Mouse (Mus musculus): Measurements from ENCODE around the gene Olfr1325. TPM values are rescaled to one million over a fixed set of nuclear protein-coding genes. Genes with fewer than 3 reads are reported as not detected.
"Not testable (repeated sequence)": the region's sequence is repeated elsewhere in the genome, so short reads cannot be mapped to it uniquely, and the experiment has no call there.

Olfr1325 gene
- not detected for total RNA-seq (2021)

DNA sequence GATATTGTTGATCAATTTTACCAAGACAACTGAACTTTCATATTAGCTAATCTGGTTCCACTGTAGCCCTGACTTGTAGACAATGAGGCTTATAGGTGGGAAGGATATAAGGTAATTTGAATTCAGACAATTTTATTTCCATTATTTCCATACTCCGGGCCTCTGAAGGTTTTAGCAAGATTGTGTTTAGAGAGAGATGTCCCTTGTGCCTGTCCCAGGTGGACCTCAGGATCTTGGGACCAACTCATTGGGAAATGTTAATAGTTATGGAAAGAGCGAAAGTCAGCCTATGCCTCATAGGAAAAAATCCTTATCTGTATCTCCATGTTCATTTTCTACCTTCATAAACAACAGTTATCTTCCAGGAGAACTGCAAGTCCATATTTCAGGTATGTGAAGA lies at the start of gene Olfr1325:
TSS of gene Olfr1325 (plus strand) at position 301 of the 400 bp plus-strand sequence.
- intact Hi-C loops (cut with DNase I), result no loop called here
- no peak for DNase-seq (ENCODE audit: low spot score)

DNA sequence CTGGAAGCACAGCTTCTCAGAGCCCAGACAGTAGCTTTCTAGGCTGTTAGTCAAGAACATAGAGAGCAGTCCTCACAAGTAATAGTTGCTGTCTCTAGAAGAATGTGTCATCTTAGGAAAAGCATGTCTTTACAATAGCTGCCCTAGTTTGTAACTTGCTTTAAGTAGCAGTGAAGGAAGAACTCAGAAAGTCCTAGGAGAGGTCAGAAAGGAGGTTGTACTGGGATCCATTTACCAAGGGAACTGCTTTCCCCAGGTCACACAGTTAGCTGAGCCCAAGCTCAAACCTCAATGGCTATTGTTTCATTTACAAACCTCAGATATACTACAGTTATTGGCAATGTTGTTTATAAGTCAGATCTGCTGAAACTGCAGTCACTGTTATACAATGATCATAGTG lies 17.7 kb upstream of the Olfr1325 start, which contains the start of gene Olfr1326-ps1:
TSS of gene Olfr1326-ps1 (minus strand) at position 101 of the 400 bp plus-strand sequence.
- no peak for DNase-seq (ENCODE audit: low spot score)
- intact Hi-C loops (cut with DNase I), result no loop called here

DNA sequence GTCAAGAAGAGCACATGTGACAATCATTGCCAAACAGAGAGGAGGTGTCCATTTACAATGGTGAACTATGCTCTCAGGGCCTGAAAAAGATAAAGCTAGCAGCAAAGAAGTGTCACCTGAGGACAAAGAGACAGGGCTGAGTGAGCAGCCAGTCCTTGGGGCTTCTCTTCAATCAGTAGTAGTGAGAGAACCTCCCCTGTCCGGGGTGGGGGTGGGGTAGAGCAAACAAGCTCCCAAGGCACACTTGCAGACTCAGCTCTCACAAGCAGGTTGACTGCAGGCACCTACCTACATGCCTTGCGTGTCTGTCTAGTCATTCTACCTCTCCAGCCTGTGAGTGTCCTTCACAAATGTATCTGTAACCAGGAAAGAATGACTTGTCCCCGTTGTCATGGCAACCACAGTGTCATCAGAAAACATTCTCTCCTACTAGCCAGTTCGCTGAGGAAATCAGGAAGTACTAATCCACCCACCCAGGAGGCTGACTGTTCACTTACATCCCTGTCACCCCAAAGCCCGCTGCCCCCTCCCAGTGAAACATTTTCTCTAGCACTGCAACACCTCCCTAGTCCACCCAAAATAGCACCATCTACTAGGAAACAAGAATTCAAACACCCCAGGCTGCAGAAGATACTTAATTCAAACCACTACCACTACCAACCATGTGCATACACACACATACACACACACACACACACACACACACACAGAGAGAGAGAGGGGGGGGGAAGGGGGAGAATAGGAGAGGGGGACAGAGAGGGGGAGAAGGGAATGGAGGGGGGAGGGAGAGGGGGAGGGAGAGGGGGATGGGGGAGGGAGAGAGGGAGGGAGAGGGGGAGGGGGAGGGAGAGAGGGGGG lies 53.2 kb downstream of the Olfr1325 start, which contains the start of gene Gm5640:
TSS of gene Gm5640 (minus strand) at position 170 of the 858 bp plus-strand sequence.
- intact Hi-C loops (cut with DNase I); DNase-seq (ENCODE audit: low spot score): not testable (repeated sequence)

DNA sequence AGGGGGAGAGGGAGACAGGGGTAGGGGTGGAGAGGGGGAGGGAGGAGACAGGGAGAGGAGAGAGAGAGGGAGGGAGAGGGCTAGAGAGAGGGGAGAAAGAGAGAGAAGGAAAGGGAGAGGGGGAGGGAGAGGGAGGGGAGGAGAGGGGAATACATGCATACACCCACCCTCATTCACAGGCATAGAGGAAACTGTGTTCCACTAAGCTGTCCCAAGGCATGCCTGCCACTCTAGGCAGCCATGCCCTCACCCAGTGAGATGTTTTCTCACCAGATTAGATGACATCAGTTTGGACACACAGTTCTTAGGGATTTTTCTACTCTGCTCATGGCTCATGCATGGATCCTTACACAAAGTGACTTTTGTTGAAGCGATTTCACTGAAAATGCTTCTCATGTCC lies 53.9 kb downstream of the Olfr1325 start:
- intact Hi-C loops (cut with DNase I); DNase-seq (ENCODE audit: low spot score): not testable (repeated sequence)

Other genes starting within 250 kb of the Olfr1325 start
- gene Lage3, start 239.1 kb upstream of the Olfr1325 start, total RNA-seq (2021), result 10 to 100 TPM; 30.6 to 36.7 TPM
- gene Ubl4a, start 219.5 kb upstream of the Olfr1325 start, total RNA-seq (2021), result 10 to 100 TPM; 65.9 to 69.6 TPM
- 1 to 10 TPM; 4.3 to 5.4 TPM for gene Slc10a3, start 219.3 kb upstream of the Olfr1325 start, total RNA-seq (2021)
- gene Fam3a, start 199.4 kb upstream of the Olfr1325 start, total RNA-seq (2021), result 10 to 100 TPM; 15.4 to 19.3 TPM
- 10 to 100 TPM; 48.3 to 48.5 TPM for gene Ikbkg, start 199.4 kb upstream of the Olfr1325 start, total RNA-seq (2021)
- gene G6pdx, start 163.5 kb upstream of the Olfr1325 start, total RNA-seq (2021), result 1 to 10 TPM; 5.8 to 6.5 TPM
- not detected for gene Gm6880, start 111.3 kb upstream of the Olfr1325 start, total RNA-seq (2021)
- not detected for gene Olfr1326-ps1, start 17.8 kb upstream of the Olfr1325 start, total RNA-seq (2021)
- not detected for gene Gm5640, start 53.0 kb downstream of the Olfr1325 start, total RNA-seq (2021)
- not detected for gene Gm6890, start 148.2 kb downstream of the Olfr1325 start, total RNA-seq (2021)
- under 1 TPM; 0.13 to 0.28 TPM for gene Gm5936, start 244.5 kb downstream of the Olfr1325 start, total RNA-seq (2021)